Mouse (Mus musculus) spleen, adult 2 months (tissue): ENCODE data around the gene Gm49395.

Experiments
- CTCF ChIP-seq: fragments of 200-500 bp; IDR thresholded peaks from 2 replicates; pipeline ENCODE4 v1.5.1; 2011; ENCODE audit warnings: mild to moderate bottlenecking, inconsistent platforms; ENCODE audit not compliant: insufficient read depth, insufficient read length, insufficient replicate concordance; ENCODE audit errors: extremely low read depth
- POLR2A ChIP-seq: fragments of 200-500 bp; IDR thresholded peaks from 2 replicates; pipeline ENCODE4 v1.6.1; 2011; ENCODE audit warnings: low read depth, low read length, inconsistent platforms

- TF ChIP-seq CTCF (no peak), POLR2A (no peak)
Measured at GRCm38 (mm10) chr13:115136761-115137160, 35.0 kb upstream of the Gm49395 start.
